Mouse (Mus musculus): ENCODE measurements around the gene Nat8f1. TPM values are rescaled to one million over a fixed set of nuclear protein-coding genes. Genes with fewer than 3 reads are reported as not detected.

Gene Nat8f1
- polyA plus RNA-seq, 1 experiment from 2014 or later, result 22.5 TPM

GRCm38 (mm10) chr6:85863136-85863535, 52.4 kb downstream of the Nat8f1 start:
- Histone ChIP-seq H3K4me2 (no peak overlapping the region), H3K9me3 (no peaks in the 10 kb centered on the region), H3K4me1 (no peaks in the 10 kb centered on the region), H3K36me3 (replicated peaks) (no peaks in the 10 kb centered on the region), H3K4me3 (no peak overlapping the region), H3K27me3 (replicated peaks) (no peaks in the 10 kb centered on the region), H3K9ac (no peak overlapping the region), H3K27ac (no peak overlapping the region)
- no peak for ATAC-seq (replicated peaks)
- WGBS, result 85% methylated on average over 2 of the region's 2 CpGs

- Histone ChIP-seq H3K27ac (no peak overlapping the region), H3K9me3 (no peaks in the 10 kb centered on the region), H3K9ac (no peak overlapping the region), H3K36me3 (replicated peaks) (no peaks in the 10 kb centered on the region), H3K27me3 (replicated peaks) (no peaks in the 10 kb centered on the region), H3K4me3 (no peak overlapping the region), H3K4me2 (no peak overlapping the region), H3K4me1 (no peaks in the 10 kb centered on the region)
- ATAC-seq (replicated peaks), result no peak
- WGBS, result 88% methylated on average over 3 of the region's 3 CpGs
Observed at GRCm38 (mm10) chr6:85862565-85862964, 52.9 kb downstream of the Nat8f1 start.

GRCm38 (mm10) chr6:85861247-85861646, 54.2 kb downstream of the Nat8f1 start:
- Histone ChIP-seq H3K4me3 (no peak overlapping the region), H3K4me2 (no peak overlapping the region), H3K4me1 (no peaks in the 10 kb centered on the region), H3K36me3 (replicated peaks) (no peaks in the 10 kb centered on the region), H3K27ac (no peak overlapping the region), H3K9me3 (no peaks in the 10 kb centered on the region), H3K27me3 (replicated peaks) (no peaks in the 10 kb centered on the region), H3K9ac (no peak overlapping the region)
- ATAC-seq (replicated peaks), result no peak
- WGBS, result 86% methylated on average over 3 of the region's 3 CpGs

Other genes starting within 250 kb of the Nat8f1 start
- gene Nat8f7, start 202.5 kb downstream of the Nat8f1 start, polyA plus RNA-seq (2015; fragmentation: Nextera tagmentation; extraction: Ambion mirVana), result not detected in 2 replicates
- gene Nat8f3, start 149.9 kb downstream of the Nat8f1 start, polyA plus RNA-seq (2015; fragmentation: Nextera tagmentation; extraction: Ambion mirVana), result 0.28 and 0.36 TPM in 2 replicates
- gene Nat8f6, start 94.7 kb downstream of the Nat8f1 start, polyA plus RNA-seq (2015; fragmentation: Nextera tagmentation; extraction: Ambion mirVana), result not detected in 2 replicates
- 0.18 and 0.35 TPM in 2 replicates for gene Nat8f5, start 94.7 kb downstream of the Nat8f1 start, polyA plus RNA-seq (2015; fragmentation: Nextera tagmentation; extraction: Ambion mirVana)
- gene Nat8, start 83.6 kb downstream of the Nat8f1 start, polyA plus RNA-seq (2015; fragmentation: Nextera tagmentation; extraction: Ambion mirVana), result 0.26 TPM in 1 of 2 replicates, not detected in the other
- gene Nat8f2, start 46.5 kb downstream of the Nat8f1 start, polyA plus RNA-seq (2015; fragmentation: Nextera tagmentation; extraction: Ambion mirVana), result 0.05 TPM in 1 of 2 replicates, not detected in the other
- 6.1 and 7.1 TPM in 2 replicates for gene Nat8f4, start 10.8 kb downstream of the Nat8f1 start, polyA plus RNA-seq (2015; fragmentation: Nextera tagmentation; extraction: Ambion mirVana)
- 39.8 and 49.5 TPM in 2 replicates for gene Tprkb, start 3.8 kb downstream of the Nat8f1 start, polyA plus RNA-seq (2015; fragmentation: Nextera tagmentation; extraction: Ambion mirVana)
- 53.9 and 60.8 TPM in 2 replicates for gene Dusp11, start 46.0 kb upstream of the Nat8f1 start, polyA plus RNA-seq (2015; fragmentation: Nextera tagmentation; extraction: Ambion mirVana)
- gene Figla, start 100.5 kb upstream of the Nat8f1 start, polyA plus RNA-seq (2015; fragmentation: Nextera tagmentation; extraction: Ambion mirVana), result not detected in 2 replicates
- 206 and 209 TPM in 2 replicates for gene Add2, start 113.0 kb upstream of the Nat8f1 start, polyA plus RNA-seq (2015; fragmentation: Nextera tagmentation; extraction: Ambion mirVana)